Mouse (Mus musculus): ENCODE data around the gene Pigu. TPM values are rescaled to one million over a fixed set of nuclear protein-coding genes. Genes with fewer than 3 reads are reported as not detected.

Pigu gene
- polyA plus RNA-seq, 1 experiment from 2014 or later = 60.7 TPM

DNA sequence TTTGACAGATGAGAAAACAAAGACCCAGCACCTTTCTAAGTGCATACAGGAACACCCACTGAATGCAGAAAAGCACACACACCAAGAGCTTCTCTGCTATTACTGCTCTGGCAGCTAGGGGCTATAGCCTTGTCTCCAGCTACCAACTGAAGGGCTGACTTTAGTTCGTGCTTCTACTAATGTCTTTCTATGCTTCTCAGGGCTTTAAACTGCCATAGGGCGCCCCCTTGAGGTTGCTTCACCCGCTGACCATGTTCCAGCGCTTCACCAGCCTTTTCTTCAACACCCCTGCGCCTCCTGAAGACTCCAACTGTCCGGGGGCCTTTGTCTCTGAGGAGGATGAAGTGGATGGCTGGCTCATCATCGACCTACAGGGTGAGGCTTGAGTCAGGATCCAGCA lies 27.9 kb upstream of the Pigu start:
- Histone ChIP-seq H3K27me3 (ENCODE audit: control insufficient read depth, insufficient read depth, low read length) (no peaks in the 10 kb centered on the region), H3K9ac (peak overlapping the region; percentile 50; the same call in 1 of the 2 replicates), H3K9me3 (ENCODE audit: control insufficient read depth, low read length) (no peaks in the 10 kb centered on the region), H3K4me3 (replicated peaks; ENCODE audit: low read length) (no peak overlapping the region), H3K4me2 (replicated peaks) (peak overlapping the region; percentile 28), H3K4me1 (replicated peaks; ENCODE audit: control insufficient read depth, insufficient read depth, low read length) (peaks cover 50% of the 10 kb centered on the region), H3K27ac (no peak overlapping the region), H3K36me3 (replicated peaks; ENCODE audit: control insufficient read depth, insufficient read depth) (peaks cover 49% of the 10 kb centered on the region)
- 13% methylated on average over 7 of the region's 7 CpGs for WGBS
- ATAC-seq (ENCODE audit: low FRiP score) (no peak), DNase-seq (ENCODE audit: low spot score) (peak; percentile 77)

DNA sequence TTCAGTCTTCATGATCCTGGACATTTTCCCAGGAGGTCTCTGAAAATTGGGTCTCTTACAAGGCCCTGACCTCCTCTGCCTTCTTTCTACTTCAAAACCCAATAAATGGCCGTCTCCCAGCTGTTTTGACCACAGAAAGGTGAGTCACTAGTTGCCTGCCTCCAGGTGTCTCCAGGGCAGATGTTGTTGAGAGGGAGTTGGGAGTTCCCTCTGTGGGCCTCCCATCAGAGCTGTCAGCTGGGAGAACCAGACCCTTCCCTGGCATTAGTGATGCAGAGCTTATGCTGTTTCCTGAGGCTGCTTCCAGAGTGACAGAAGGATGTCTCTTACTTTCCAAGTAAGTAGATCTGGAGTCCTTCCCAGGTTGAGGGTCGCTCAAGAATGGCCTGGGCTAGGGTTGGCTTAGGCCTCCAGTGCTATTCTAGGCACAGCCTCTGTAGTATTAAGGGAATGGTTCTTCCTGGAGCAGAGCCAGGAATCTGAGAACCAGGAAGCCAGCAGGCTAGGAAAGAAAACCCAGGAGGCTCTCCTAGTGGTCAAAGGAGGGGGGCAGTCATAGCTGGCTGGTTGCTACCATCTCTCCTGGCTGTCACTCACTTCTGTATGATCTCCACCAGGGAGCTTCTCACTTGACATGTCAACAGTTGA lies 25.7 kb upstream of the Pigu start:
- H3K36me3 ChIP-seq (replicated peaks; ENCODE audit: control insufficient read depth, insufficient read depth) = peaks cover 28% of the 10 kb centered on the region
- H3K4me1 ChIP-seq (replicated peaks; ENCODE audit: control insufficient read depth, insufficient read depth, low read length) = peaks cover 50% of the 10 kb centered on the region
- H3K27me3 ChIP-seq (ENCODE audit: control insufficient read depth, insufficient read depth, low read length) = no peaks in the 10 kb centered on the region
- peak overlapping the region; percentile 95 for H3K9ac ChIP-seq
- H3K4me2 ChIP-seq (replicated peaks) = peak overlapping the region; percentile 84
- ATAC-seq (ENCODE audit: low FRiP score) (no peak), DNase-seq (ENCODE audit: low spot score) (no peak)
- H3K9me3 ChIP-seq (ENCODE audit: control insufficient read depth, low read length) = no peaks in the 10 kb centered on the region
- H3K27ac ChIP-seq = peak overlapping the region; percentile 100
- peak overlapping the region; percentile 80 for H3K4me3 ChIP-seq (replicated peaks; ENCODE audit: low read length)
- 78% methylated on average over 2 of the region's 2 CpGs for WGBS

DNA sequence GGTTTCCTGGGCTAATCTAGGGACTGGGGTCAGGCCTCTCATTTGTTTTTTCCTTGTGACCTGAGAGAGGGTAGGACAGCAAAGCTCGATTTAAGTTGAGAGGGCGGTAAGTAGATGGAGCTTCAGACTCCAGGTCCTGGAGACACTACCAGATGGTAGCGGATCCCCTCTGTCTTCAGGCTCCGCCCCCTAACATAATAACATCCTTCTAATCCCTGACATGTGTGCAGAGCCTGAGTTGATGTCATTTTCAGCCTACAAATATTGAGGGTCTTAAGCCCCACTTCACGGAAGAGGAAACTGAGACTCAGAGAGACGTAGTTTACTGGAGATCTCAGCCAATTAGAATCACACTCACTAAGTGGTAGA lies 25.1 kb upstream of the Pigu start:
- Histone ChIP-seq H3K4me2 (replicated peaks) (peak overlapping the region; percentile 84), H3K36me3 (replicated peaks; ENCODE audit: control insufficient read depth, insufficient read depth) (peaks cover 22% of the 10 kb centered on the region), H3K27ac (peak overlapping the region; percentile 100), H3K27me3 (ENCODE audit: control insufficient read depth, insufficient read depth, low read length) (no peaks in the 10 kb centered on the region), H3K9ac (peak overlapping the region; percentile 95), H3K4me3 (replicated peaks; ENCODE audit: low read length) (peak overlapping the region; percentile 80), H3K9me3 (ENCODE audit: control insufficient read depth, low read length) (no peaks in the 10 kb centered on the region), H3K4me1 (replicated peaks; ENCODE audit: control insufficient read depth, insufficient read depth, low read length) (peaks cover 50% of the 10 kb centered on the region)
- ATAC-seq (ENCODE audit: low FRiP score) = peak; percentile 11
- peak; percentile 28 for DNase-seq (ENCODE audit: low spot score)
- 17% methylated on average over 6 of the region's 6 CpGs for WGBS

DNA sequence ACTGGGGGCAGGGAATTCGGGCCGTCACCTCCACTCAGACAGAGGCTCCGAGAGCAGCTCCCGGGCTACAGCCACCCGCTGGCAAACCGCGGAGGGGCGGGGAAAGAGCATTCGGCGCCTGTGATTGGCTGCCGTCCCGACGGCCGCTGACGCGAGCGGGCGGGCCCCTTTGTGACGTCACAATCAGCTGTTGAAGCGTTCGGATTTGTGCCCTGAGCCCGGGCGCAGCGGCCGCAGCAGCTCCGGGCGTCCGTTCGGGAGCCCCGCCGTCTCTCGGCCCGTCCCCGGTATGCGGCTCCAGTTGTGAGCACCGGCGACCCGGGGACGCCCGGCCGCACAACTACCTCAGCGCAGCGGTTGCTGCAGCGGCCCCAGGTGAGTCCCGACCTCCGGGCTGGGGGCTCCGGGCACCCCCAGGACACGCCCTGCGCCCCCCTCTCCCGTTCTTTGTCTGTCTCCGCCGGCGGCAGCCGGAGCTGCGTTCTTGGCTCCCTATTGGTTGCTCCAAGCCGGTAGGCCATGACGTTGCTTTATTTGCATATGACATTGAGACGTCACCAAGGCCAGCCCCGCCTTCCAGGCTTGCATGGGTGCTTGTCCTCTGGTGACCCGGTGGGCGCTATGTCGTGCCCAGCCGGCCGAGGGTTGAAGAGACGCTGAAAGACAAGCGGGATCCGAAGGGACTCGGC lies 24.6 kb upstream of the Pigu start:
- H3K4me2 ChIP-seq (replicated peaks) = peak overlapping the region; percentile 84
- under 1% methylated on average over 68 of the region's 68 CpGs for WGBS
- peaks cover 50% of the 10 kb centered on the region for H3K4me1 ChIP-seq (replicated peaks; ENCODE audit: control insufficient read depth, insufficient read depth, low read length)
- H3K4me3 ChIP-seq (replicated peaks; ENCODE audit: low read length) = peak overlapping the region; percentile 80
- ATAC-seq (ENCODE audit: low FRiP score) (peak; percentile 94), DNase-seq (ENCODE audit: low spot score) (peak; percentile 99)
- peak overlapping the region; percentile 100 for H3K27ac ChIP-seq
- H3K36me3 ChIP-seq (replicated peaks; ENCODE audit: control insufficient read depth, insufficient read depth) = peaks cover 16% of the 10 kb centered on the region
- no peaks in the 10 kb centered on the region for H3K9me3 ChIP-seq (ENCODE audit: control insufficient read depth, low read length)
- peak overlapping the region; percentile 95 for H3K9ac ChIP-seq
- H3K27me3 ChIP-seq (ENCODE audit: control insufficient read depth, insufficient read depth, low read length) = no peaks in the 10 kb centered on the region

DNA sequence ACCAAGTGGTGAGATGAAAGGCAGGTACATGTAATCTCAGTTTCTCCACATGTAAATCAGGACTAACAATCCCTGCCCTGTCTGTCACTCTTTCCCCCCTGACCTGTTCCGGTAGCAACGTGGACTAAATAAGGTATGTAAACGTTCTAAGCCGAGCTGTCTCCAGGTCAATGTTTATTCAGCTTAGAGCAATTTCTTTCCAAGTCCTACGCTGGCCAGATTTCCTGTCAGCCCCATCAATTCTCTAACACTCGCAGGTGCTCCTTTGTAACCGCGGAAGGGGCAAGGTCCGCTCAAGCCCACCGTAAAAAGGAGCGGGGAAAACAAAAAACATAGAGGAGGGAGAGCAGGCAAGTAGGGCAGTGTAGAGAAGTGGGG lies 23.8 kb upstream of the Pigu start:
- DNase-seq (ENCODE audit: low spot score) (peak; percentile 59), ATAC-seq (ENCODE audit: low FRiP score) (no peak)
- 3% methylated on average over 11 of the region's 11 CpGs for WGBS
- Histone ChIP-seq H3K27me3 (ENCODE audit: control insufficient read depth, insufficient read depth, low read length) (no peaks in the 10 kb centered on the region), H3K4me1 (replicated peaks; ENCODE audit: control insufficient read depth, insufficient read depth, low read length) (peaks cover 43% of the 10 kb centered on the region), H3K27ac (peak overlapping the region; percentile 100), H3K4me3 (replicated peaks; ENCODE audit: low read length) (peak overlapping the region; percentile 80), H3K9me3 (ENCODE audit: control insufficient read depth, low read length) (no peaks in the 10 kb centered on the region), H3K4me2 (replicated peaks) (peak overlapping the region; percentile 84), H3K9ac (peak overlapping the region; percentile 95), H3K36me3 (replicated peaks; ENCODE audit: control insufficient read depth, insufficient read depth) (peaks cover 9% of the 10 kb centered on the region)

DNA sequence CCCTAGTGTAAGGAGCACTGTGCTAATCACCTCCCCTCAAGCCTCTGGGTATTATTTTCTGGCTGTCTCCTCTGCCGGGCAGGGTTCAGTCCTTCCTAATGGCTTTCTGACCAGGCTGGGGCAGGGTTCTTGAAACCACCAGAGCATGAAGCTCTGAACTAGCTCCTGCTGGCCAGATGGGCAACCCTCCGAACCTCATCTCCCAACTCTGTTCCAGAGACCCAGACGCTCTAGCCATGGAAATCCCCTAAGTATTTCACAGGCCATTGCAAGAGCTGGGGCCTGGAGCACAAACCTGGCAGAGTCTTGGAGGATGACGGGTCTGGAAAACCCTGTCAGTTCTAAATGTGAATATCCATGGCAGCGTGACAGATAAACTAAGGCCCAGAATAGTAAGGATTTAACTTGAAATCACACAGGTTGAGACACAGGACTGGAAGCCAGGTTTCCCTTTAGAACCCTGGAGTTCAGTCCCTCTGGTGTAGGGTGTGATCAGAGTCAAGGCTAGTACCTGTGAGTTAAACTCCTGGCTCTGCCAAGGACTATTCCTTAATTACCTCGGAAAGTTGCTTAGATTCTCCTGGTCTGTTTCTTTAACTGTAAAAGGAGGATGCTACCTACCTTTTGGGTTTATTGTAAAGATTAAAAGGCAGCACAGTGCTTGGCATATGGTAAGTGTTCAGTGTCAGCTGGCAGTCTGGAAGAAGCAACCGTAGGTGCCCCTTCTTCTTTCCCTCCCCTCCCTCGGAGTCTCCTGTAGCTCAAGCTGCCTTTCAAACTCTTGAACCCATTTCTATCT lies 23.2 kb upstream of the Pigu start, which contains the start of gene Trp53inp2:
Gene Trp53inp2, plus strand, starts transcription at position 799 of the 799 bp plus-strand sequence.
- Histone ChIP-seq H3K4me3 (replicated peaks; ENCODE audit: low read length) (peak within 1 kb of the TSS; percentile 80), H3K27ac (peak within 1 kb of the TSS; percentile 100), H3K36me3 (replicated peaks; ENCODE audit: control insufficient read depth, insufficient read depth) (peaks cover 3% of the 10 kb centered on the region), H3K4me2 (replicated peaks) (peak within 1 kb of the TSS; percentile 84), H3K9ac (peak within 1 kb of the TSS; percentile 95), H3K9me3 (ENCODE audit: control insufficient read depth, low read length) (no peaks in the 10 kb centered on the region), H3K27me3 (ENCODE audit: control insufficient read depth, insufficient read depth, low read length) (no peaks in the 10 kb centered on the region), H3K4me1 (replicated peaks; ENCODE audit: control insufficient read depth, insufficient read depth, low read length) (peaks cover 37% of the 10 kb centered on the region)
- 35% methylated on average over 8 of the region's 8 CpGs for whole genome bisulfite sequencing
- ATAC-seq (ENCODE audit: low FRiP score) (no peak), DNase-seq (ENCODE audit: low spot score) (no peak)

- Histone ChIP-seq H3K4me1 (replicated peaks; ENCODE audit: control insufficient read depth, insufficient read depth, low read length) (peaks cover 6% of the 10 kb centered on the region), H3K36me3 (replicated peaks; ENCODE audit: control insufficient read depth, insufficient read depth) (no peaks in the 10 kb centered on the region), H3K4me2 (replicated peaks) (no peak overlapping the region), H3K27ac (no peak overlapping the region), H3K27me3 (ENCODE audit: control insufficient read depth, insufficient read depth, low read length) (no peaks in the 10 kb centered on the region), H3K9ac (no peak overlapping the region), H3K4me3 (replicated peaks; ENCODE audit: low read length) (no peak overlapping the region), H3K9me3 (ENCODE audit: control insufficient read depth, low read length) (no peaks in the 10 kb centered on the region)
- WGBS = 81% methylated on average over 10 of the region's 10 CpGs
- ATAC-seq (ENCODE audit: low FRiP score) (no peak), DNase-seq (ENCODE audit: low spot score) (no peak)
These were observed 19.0 kb upstream of the Pigu start for GRCm38 (mm10) chr2:155376191-155376590.

DNA sequence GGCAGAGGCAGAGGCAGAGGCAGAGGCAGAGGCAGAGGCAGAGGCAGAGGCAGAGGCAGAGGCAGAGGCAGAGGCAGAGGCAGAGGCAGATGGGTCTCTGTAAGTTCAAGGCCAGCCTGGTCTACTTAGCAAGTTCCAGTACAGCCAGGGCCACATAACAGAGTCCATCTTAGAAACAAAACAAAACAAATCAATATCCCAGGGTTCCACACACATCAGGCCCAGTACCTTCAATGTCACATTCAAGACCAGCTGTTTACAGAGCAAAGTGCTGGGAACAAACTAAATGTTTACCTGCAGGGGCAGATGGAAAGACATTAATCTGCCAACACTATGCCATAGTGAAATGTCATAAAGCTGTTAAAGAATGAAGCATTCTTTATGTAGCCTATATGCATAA lies 17.3 kb upstream of the Pigu start:
- Histone ChIP-seq H3K36me3 (replicated peaks; ENCODE audit: control insufficient read depth, insufficient read depth) (no peaks in the 10 kb centered on the region), H3K27me3 (ENCODE audit: control insufficient read depth, insufficient read depth, low read length) (no peaks in the 10 kb centered on the region), H3K4me2 (replicated peaks) (no peak overlapping the region), H3K4me1 (replicated peaks; ENCODE audit: control insufficient read depth, insufficient read depth, low read length) (no peaks in the 10 kb centered on the region), H3K4me3 (replicated peaks; ENCODE audit: low read length) (no peak overlapping the region), H3K9me3 (ENCODE audit: control insufficient read depth, low read length) (no peaks in the 10 kb centered on the region), H3K9ac (no peak overlapping the region), H3K27ac (no peak overlapping the region)
- ATAC-seq (ENCODE audit: low FRiP score) (no peak), DNase-seq (ENCODE audit: low spot score) (no peak)

GRCm38 (mm10) chr2:155373886-155374285 lies 16.7 kb upstream of the Pigu start:
- Histone ChIP-seq H3K9ac (no peak overlapping the region), H3K27ac (no peak overlapping the region), H3K27me3 (ENCODE audit: control insufficient read depth, insufficient read depth, low read length) (no peaks in the 10 kb centered on the region), H3K9me3 (ENCODE audit: control insufficient read depth, low read length) (no peaks in the 10 kb centered on the region), H3K4me2 (replicated peaks) (no peak overlapping the region), H3K4me1 (replicated peaks; ENCODE audit: control insufficient read depth, insufficient read depth, low read length) (no peaks in the 10 kb centered on the region), H3K4me3 (replicated peaks; ENCODE audit: low read length) (no peak overlapping the region), H3K36me3 (replicated peaks; ENCODE audit: control insufficient read depth, insufficient read depth) (no peaks in the 10 kb centered on the region)
- 84% methylated on average over 1 of the region's 1 CpGs for WGBS
- DNase-seq (ENCODE audit: low spot score) = no peak
- no peak for ATAC-seq (ENCODE audit: low FRiP score)

All from hindbrain, embryonic 14.5 days (tissue).